Mouse (Mus musculus): ENCODE results near the gene Ric3. TPM values are rescaled to one million over a fixed set of nuclear protein-coding genes. Genes with fewer than 3 reads are reported as not detected.

Ric3 gene
- polyA plus RNA-seq, 1 experiment, result 4.5 TPM

- Histone ChIP-seq H3K36me3 (ENCODE audit: control insufficient read depth, insufficient read depth, low read length) (no peaks in the 10 kb centered on the region), H3K27ac (ENCODE audit: control insufficient read depth, insufficient read depth, low read depth, low read length) (no peak overlapping the region), H3K4me3 (ENCODE audit: control insufficient read depth, low read depth, low read length) (no peak overlapping the region), H3K4me1 (ENCODE audit: control insufficient read depth, insufficient read depth, low read length) (peaks cover 4% of the 10 kb centered on the region), H3K27me3 (ENCODE audit: control insufficient read depth, insufficient read depth, low read length) (no peaks in the 10 kb centered on the region)
- TF ChIP-seq POLR2A (IDR thresholded peaks at IDR 0.05; ENCODE audit: control insufficient read depth, low read depth, low read length) (no peak), CTCF (IDR thresholded peaks at IDR 0.05; ENCODE audit: control insufficient read depth, insufficient read depth, insufficient replicate concordance, low read depth, low read length) (no peak)
These were observed 3.8 kb upstream of the Ric3 start for GRCm38 (mm10) chr7:109086946-109087345.

- H3K27me3 ChIP-seq (ENCODE audit: control insufficient read depth, insufficient read depth, low read length), result no peaks in the 10 kb centered on the region
- H3K27ac ChIP-seq (ENCODE audit: control insufficient read depth, insufficient read depth, low read depth, low read length), result no peak overlapping the region
- H3K36me3 ChIP-seq (ENCODE audit: control insufficient read depth, insufficient read depth, low read length), result no peaks in the 10 kb centered on the region
- no peak overlapping the region for H3K4me3 ChIP-seq (ENCODE audit: control insufficient read depth, low read depth, low read length)
- H3K4me1 ChIP-seq (ENCODE audit: control insufficient read depth, insufficient read depth, low read length), result peaks cover 4% of the 10 kb centered on the region
- no peak for TF ChIP-seq CTCF (IDR thresholded peaks at IDR 0.05; ENCODE audit: control insufficient read depth, insufficient read depth, insufficient replicate concordance, low read depth, low read length)
- TF ChIP-seq POLR2A (IDR thresholded peaks at IDR 0.05; ENCODE audit: control insufficient read depth, low read depth, low read length), result no peak
These were observed 668 bp upstream of the Ric3 start for GRCm38 (mm10) chr7:109083813-109084184.

GRCm38 (mm10) chr7:109082269-109083112, 640 bp downstream of the Ric3 start:
- Histone ChIP-seq H3K4me3 (ENCODE audit: control insufficient read depth, low read depth, low read length) (peak overlapping the region; percentile 99), H3K36me3 (ENCODE audit: control insufficient read depth, insufficient read depth, low read length) (no peaks in the 10 kb centered on the region), H3K4me1 (ENCODE audit: control insufficient read depth, insufficient read depth, low read length) (peaks cover 4% of the 10 kb centered on the region), H3K27ac (ENCODE audit: control insufficient read depth, insufficient read depth, low read depth, low read length) (peak overlapping the region; percentile 82), H3K27me3 (ENCODE audit: control insufficient read depth, insufficient read depth, low read length) (no peaks in the 10 kb centered on the region)
- no peak for TF ChIP-seq CTCF (IDR thresholded peaks at IDR 0.05; ENCODE audit: control insufficient read depth, insufficient read depth, insufficient replicate concordance, low read depth, low read length)
- TF ChIP-seq POLR2A (IDR thresholded peaks at IDR 0.05; ENCODE audit: control insufficient read depth, low read depth, low read length), result no peak

GRCm38 (mm10) chr7:109072326-109072725, 10.8 kb downstream of the Ric3 start:
- no peak overlapping the region for H3K4me3 ChIP-seq (ENCODE audit: control insufficient read depth, low read depth, low read length)
- H3K36me3 ChIP-seq (ENCODE audit: control insufficient read depth, insufficient read depth, low read length), result no peaks in the 10 kb centered on the region
- no peaks in the 10 kb centered on the region for H3K4me1 ChIP-seq (ENCODE audit: control insufficient read depth, insufficient read depth, low read length)
- H3K27me3 ChIP-seq (ENCODE audit: control insufficient read depth, insufficient read depth, low read length), result no peaks in the 10 kb centered on the region
- H3K27ac ChIP-seq (ENCODE audit: control insufficient read depth, insufficient read depth, low read depth, low read length), result no peak overlapping the region
- TF ChIP-seq CTCF (IDR thresholded peaks at IDR 0.05; ENCODE audit: control insufficient read depth, insufficient read depth, insufficient replicate concordance, low read depth, low read length), result no peak
- no peak for TF ChIP-seq POLR2A (IDR thresholded peaks at IDR 0.05; ENCODE audit: control insufficient read depth, low read depth, low read length)

- Histone ChIP-seq H3K27ac (ENCODE audit: control insufficient read depth, insufficient read depth, low read depth, low read length) (no peak overlapping the region), H3K4me1 (ENCODE audit: control insufficient read depth, insufficient read depth, low read length) (no peaks in the 10 kb centered on the region), H3K4me3 (ENCODE audit: control insufficient read depth, low read depth, low read length) (no peak overlapping the region), H3K36me3 (ENCODE audit: control insufficient read depth, insufficient read depth, low read length) (no peaks in the 10 kb centered on the region), H3K27me3 (ENCODE audit: control insufficient read depth, insufficient read depth, low read length) (no peaks in the 10 kb centered on the region)
- TF ChIP-seq POLR2A (IDR thresholded peaks at IDR 0.05; ENCODE audit: control insufficient read depth, low read depth, low read length) (no peak), CTCF (IDR thresholded peaks at IDR 0.05; ENCODE audit: control insufficient read depth, insufficient read depth, insufficient replicate concordance, low read depth, low read length) (no peak)
These were observed 13.5 kb downstream of the Ric3 start for GRCm38 (mm10) chr7:109069641-109070040.

- H3K27ac ChIP-seq (ENCODE audit: control insufficient read depth, insufficient read depth, low read depth, low read length), result no peak overlapping the region
- no peaks in the 10 kb centered on the region for H3K4me1 ChIP-seq (ENCODE audit: control insufficient read depth, insufficient read depth, low read length)
- no peak for TF ChIP-seq POLR2A (IDR thresholded peaks at IDR 0.05; ENCODE audit: control insufficient read depth, low read depth, low read length)
- H3K27me3 ChIP-seq (ENCODE audit: control insufficient read depth, insufficient read depth, low read length), result no peaks in the 10 kb centered on the region
- H3K4me3 ChIP-seq (ENCODE audit: control insufficient read depth, low read depth, low read length), result no peak overlapping the region
- no peaks in the 10 kb centered on the region; the same call in 1 of the 2 replicates for H3K36me3 ChIP-seq (ENCODE audit: control insufficient read depth, insufficient read depth, low read length)
These were observed 23.6 kb downstream of the Ric3 start for GRCm38 (mm10) chr7:109059536-109059935.

GRCm38 (mm10) chr7:109050831-109051230, 32.3 kb downstream of the Ric3 start:
- Histone ChIP-seq H3K27me3 (ENCODE audit: control insufficient read depth, insufficient read depth, low read length) (no peaks in the 10 kb centered on the region), H3K36me3 (ENCODE audit: control insufficient read depth, insufficient read depth, low read length) (no peaks in the 10 kb centered on the region), H3K4me1 (ENCODE audit: control insufficient read depth, insufficient read depth, low read length) (no peaks in the 10 kb centered on the region), H3K27ac (ENCODE audit: control insufficient read depth, insufficient read depth, low read depth, low read length) (no peak overlapping the region), H3K4me3 (ENCODE audit: control insufficient read depth, low read depth, low read length) (no peak overlapping the region)
- TF ChIP-seq CTCF (IDR thresholded peaks at IDR 0.05; ENCODE audit: control insufficient read depth, insufficient read depth, insufficient replicate concordance, low read depth, low read length) (no peak), POLR2A (IDR thresholded peaks at IDR 0.05; ENCODE audit: control insufficient read depth, low read depth, low read length) (no peak)
